Mouse (Mus musculus): ENCODE data around the gene Ak2.

The Ak2 gene

DNA sequence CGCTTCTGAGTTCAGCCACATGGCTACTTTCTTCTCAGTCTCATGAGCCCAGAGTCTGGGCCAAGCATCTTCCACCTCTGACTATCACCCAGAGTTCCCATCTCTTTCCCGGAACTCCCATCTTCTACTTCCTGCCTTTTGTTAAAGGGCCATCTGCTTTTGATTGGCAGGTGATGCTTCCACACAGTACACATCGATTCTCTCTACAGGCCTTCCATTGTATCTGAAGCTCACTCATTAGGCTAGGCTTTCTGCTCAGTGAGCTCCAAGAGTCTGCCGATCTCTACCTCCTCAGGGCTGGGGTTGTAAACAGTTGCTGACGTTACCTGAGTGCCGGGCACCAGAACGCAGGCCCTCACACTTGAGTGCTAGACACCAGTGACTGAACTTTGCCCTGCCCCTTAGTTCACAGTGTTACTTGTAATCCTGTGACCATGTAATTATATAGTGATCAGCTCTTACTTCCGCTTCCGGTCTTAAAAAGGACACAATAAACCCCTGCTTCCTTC, at the start of gene Ak2:
TSS of gene Ak2 (plus strand) at position 459 of the 509 bp plus-strand sequence.
- DNase-seq: no peak

DNA sequence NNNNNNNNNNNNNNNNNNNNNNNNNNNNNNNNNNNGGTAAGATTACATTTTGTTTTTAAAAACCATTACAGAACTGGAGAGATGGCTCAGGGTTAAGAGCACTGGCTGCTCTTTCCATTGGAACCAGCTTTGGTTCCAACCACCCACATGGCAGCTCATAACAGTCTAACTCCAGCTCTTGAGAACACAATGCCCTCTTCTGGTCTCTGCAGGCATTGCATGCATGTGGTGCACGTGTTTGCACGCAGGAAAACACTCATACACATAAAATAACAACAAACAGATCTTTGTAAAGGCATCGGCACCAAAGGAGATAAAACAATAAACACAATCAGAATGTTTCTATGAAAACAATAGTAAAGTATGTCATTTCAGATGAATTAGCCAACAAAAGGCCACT, 49.4 kb upstream of the Ak2 start:
- no peak for DNase-seq

DNA sequence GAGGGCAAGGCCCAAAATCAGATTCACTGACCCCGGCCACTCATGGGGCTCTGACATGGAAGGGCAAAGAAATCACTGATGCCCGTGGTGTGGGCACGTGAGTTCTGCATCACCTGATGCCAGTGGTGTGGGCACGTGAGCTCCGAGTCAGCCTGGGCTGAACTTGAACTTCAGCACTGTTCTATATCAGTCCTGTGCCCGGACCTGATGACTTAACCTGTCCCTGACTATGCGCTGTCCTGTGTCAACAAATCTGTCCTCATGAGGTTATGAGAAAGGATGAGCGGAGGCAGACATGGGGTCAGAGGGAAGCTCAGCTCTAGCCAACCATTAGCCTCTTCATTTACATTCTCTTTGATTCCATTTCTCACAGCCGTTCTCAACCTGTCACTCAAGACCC, 45.0 kb upstream of the Ak2 start:
- no peak for DNase-seq

DNA sequence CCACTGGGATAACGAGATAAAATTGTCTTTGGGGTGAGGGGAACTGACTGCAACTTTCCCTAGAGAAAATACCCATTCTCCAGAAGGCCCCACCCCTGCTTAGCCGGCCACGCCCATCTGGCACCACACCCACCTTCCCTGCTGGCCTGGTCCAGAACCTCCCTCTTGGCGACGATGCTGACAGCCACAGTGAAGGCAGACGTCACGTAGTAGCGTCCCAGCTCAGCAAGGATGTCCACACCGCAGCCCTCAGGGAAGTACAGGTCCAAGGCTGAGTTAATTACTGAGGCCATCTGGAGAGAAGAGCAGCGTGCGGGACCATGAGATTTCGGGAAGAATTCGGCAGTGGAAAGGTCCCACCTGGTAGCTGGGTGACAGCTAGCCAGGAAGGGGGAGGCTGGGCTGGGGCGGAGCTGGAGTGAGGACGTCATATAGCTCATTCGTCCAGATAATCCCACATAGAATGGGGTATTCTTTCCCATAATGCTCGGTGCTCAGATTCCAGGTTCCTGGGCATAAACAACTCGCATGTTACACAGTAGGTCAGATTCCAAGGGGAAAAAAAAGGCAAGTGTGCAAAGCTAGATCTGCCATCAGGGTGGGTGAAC, 44.3 kb upstream of the Ak2 start:
- DNase-seq: no peak

DNA sequence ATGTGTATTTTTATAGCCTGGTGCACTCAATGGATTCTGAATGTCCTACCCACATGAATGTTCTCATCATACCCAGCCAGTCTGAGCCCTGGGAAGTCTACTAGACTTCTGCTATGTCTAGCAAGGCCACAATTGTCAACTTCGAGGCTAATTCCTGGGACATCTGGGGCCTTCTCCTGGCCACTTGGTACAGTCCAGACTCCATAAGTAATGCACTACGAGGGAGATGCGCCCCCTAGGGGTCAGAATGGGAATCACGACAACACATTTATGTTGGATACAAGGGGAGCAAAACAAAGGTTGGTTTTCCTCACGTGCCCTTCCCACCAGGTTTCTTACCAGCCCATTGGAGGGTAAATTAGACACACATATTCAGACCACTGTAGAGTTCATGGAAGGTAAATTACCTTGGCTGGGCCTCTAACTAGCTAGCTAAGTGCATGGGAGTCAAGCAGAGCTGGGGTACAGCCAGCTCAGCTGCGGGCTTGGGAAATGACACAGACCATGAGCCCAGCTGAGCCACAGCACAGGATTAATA, 43.6 kb upstream of the Ak2 start:
- peak; percentile 60 for DNase-seq

DNA sequence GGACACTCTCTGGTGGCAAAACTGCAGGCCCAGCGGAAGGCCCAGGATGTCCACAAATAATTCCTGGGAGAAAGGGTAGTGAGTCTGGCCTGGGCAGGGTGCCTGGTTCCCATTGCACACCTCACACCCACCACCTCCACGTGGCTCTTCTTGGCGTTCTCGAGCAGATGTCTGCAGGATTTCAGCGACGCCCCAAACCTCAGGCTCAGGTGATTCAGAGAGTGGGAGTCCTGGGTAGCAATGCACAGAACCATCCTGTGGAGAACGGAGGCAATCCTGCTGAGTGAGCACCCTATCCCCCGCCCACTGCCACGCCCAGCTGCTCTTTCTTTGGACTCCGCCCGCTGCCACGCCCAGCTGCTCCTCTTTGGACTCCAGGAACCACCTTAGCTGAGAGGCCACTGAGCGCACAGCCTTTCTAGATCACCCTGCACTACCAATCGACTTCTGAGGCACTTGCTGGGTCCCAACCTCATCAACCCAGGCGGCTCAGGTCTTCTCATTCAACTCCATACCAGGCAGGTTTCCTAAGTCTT, 42.2 kb upstream of the Ak2 start:
- no peak for DNase-seq

DNA sequence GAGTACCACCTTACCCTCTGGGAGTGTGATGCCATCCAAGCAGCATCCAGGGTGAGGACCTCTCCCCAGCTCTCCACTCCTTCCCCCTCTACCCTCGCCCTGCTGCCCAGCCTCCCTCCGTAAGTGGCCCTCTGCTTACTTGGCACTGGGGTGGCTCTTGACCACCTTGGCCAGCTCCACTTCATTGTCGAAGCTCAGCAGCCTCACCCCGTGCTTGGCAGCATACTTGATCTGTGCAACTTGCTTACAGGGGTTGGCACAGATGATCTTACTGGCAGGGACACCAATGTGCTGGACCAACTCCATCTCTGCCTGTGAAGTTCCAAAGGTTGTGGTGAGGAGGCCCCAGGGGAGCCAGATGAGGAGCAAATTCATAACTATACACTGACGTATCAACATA, 41.3 kb upstream of the Ak2 start:
- DNase-seq: no peak

DNA sequence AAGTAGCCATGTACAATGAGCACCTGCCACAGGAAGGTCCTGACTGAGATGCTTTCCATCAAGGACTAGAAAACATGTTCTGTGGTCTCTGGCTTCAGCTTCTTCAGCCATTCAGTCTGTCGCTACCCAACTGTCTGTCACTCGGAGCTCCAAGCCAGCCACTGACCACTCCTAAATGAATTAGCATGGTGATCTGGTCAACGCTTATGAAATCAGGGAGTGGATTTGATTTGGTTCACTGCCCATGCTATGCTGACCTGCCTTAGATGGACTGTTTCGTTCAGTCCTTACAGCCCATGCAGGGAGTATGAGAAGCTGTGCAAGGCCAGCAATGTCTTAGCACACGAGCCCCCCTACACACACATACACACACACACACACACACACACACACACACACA, 37.9 kb upstream of the Ak2 start:
- DNase-seq: no peak

DNA sequence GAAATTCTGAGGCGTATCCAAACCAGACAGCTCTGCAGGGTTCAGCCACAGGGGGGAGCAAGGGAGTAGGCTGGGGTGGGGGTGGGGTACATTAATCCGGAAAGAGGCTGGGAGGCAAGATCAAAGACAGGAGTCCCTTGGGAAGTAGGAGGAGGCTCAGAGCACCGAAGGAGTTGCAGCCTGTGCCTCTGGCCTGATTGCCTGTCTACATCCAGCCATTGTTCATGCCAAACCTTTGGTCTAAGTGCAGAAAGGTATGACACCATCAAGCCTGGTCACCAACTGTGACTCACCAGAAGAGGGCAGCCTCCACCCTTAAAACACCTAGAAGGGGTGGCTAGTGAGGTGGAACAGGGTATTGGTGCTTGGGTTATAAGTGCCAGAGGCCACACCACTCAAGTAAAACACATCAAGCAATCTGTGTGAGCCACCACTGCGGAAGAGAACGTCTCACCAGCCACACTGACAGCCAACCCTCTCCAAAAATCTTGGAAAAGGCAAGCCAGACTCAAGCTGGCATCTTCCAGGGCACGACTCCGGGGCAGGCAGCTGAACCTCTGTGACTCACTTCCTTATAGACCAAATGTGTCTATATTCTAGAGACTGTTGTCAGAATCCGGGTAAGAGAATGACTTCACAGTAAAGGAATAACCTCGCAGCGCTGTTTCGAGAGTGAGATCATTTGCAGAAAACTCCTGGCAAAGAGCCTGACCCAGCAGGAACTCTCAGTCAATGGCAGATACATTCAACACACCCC, 34.4 kb upstream of the Ak2 start:
- peak; percentile 48 for DNase-seq

DNA sequence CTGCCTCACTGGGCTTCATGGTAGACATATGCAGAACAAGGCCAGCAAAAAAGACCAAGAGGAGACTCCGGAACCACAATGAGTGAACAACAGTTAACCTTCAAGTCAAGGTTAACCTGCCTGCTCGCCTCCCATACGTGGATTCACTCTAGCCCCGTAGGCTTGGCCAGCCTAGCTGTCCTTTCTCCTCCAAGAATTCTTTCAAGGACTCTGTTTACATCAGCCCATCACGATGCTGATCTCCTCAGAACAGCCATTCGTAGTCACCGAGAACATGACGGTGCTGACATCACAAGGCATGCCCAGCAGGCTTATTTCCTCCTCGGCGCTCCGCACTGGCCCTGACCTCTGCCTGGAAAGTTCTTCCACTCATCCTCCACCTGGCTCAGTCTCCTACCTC, 33.6 kb upstream of the Ak2 start:
- no peak for DNase-seq

DNA sequence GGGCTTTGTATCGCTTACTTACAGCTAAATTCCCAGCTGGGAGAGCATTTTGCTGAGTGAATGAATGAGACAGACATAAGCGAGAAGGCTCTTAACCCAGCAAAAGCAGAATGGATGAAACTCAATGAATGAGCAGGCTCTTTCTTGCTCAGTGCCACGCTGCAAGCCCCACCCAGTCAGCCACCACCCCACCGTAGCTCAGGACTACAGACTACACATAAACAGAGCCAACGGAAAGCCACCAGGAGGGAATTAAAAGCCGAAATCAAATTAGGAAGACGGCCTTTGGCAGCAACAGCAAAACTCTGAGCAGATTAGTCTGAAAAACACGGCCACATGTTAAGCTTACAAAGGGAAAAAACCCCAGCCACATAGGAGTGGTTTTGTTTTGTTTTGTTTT, 32.9 kb upstream of the Ak2 start:
- no peak for DNase-seq

DNA sequence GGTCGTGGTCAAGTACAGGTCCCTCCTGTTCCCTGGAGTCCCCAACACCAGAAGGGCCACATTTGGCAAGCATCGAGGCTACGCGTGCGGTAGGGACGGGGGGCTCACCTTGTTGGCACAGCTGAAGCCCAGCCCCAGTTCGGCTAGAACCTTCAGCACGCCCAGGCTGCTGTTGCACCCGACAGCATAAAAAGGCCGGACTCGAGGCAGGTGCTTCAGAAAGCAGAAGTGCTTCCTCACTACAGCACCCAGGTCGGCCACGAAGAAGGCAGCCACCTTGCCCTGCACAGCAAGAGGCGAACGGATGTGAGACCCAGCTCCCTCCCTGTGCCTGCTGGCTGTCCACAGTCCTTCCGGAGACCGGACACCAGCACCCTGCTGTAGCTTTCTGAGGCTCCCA, 32.1 kb upstream of the Ak2 start:
- no peak for DNase-seq

DNA sequence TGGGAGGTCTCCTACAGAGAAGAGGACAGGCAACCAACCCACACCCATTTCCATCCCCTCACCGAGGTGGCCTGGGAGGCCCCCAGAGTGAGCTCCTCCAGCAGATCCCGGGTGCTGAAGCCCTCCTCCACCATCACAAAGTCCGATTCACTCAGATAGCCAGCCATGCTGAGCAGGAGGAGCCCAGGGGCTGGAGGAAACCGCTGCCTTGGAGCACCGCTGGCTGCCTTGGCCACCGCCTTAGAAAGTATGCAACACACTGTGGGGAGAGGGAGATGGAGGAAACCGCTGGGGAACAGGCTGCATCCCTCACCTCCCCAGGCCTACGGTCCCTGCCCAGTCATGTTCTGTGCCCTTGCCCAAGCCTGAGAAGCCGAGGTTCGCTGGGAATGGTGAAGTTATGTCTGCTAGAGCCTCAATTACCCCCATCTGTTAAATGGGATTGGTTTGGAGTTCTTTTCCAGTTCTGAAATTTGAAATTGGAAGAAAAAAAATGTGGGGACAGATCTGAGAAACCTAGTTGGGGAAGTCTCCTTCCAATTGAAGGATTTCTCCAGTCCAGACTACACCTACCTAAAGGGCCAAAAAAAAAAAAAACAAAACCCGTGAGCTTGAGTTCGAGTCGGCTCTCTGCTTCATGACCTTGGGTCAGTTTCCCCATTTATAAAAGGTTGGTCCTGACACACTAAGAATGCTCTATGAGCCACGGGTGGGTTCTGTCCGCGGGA, 30.3 kb upstream of the Ak2 start:
- no peak for DNase-seq

DNA sequence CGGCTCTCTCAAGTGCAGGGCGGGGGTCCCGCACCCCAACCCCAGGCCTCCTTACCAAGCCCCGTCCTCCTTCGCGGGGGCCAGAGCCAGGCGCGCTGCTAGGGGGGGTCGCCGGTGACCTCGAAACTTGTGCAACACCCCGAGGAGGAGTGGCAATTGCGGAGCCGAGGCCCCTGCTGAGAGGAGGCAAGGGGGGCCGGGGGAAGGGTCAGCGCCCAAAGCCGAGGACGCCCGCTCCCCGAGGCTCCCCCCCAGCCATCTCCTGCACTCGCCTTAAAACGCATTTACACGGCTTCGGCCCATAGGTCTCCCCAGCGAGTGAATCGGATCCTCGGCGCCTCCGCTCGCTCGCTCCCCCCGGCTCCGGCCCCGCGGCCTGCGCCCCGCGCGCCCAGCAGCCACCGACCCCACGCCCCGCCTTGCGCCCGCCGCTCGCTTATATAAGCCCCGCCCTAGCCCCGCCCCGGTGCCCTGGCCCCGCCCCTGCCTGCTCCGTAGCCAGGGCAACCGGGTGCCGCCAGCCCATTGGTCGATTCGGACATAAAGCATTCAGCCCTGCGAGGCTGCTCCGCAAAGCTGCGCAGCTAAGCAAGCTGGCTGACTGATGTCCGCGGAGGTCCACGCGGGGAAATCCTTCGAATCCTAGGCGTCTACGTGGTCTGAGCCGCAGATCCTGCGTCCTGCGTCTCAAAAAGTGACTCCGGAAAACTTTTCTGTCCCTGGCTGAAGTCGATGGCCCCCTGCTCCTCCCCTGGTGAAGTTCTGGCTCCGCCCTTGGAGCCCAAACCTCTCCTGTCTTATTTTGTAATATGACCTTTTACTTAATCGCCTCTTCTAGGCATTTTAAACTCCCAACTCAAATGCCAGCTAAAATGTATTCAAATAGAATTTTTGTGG, 29.5 kb upstream of the Ak2 start, which contains the start of gene Azin2:
TSS of gene Azin2 (minus strand) at position 414 of the 897 bp plus-strand sequence.
- DNase-seq: peak; percentile 90

DNA sequence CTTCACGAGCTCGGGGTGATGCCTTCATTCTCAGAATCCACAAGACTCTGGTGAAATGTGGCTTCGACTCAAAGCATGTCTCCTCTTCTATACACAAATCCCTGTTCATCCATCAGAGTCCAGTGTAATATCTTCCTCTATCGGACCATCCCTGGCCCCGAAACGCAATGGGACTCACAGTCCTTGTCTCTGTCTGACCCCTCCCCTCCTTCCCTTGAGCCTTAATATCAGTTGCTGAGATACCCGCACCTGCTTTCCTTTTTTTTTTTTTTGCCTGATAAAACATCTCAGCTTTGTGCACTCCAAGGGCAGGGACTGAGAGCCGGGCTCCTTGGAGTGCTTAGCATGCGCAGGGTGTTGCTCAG, 28.9 kb upstream of the Ak2 start:
- DNase-seq: no peak

DNA sequence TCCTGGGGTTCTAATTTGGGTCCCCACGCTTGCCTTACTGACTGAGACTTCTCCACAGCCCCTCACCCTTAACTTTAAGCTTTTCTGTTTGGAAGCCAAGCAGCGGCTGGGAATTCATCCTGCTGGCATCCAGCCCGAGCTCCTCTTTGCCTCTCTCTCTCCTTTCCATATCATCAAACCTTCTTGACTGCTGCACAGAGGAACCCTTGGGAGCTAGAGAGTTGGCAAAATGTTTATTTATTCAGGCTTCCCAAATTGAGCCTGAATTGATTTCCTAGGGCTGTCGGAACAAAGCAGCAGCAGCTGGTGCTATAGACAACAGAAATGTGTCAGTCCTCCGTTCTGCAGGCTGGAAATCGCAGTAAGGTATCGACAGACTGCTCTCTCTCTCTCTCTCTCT, 25.0 kb upstream of the Ak2 start:
- DNase-seq: no peak

DNA sequence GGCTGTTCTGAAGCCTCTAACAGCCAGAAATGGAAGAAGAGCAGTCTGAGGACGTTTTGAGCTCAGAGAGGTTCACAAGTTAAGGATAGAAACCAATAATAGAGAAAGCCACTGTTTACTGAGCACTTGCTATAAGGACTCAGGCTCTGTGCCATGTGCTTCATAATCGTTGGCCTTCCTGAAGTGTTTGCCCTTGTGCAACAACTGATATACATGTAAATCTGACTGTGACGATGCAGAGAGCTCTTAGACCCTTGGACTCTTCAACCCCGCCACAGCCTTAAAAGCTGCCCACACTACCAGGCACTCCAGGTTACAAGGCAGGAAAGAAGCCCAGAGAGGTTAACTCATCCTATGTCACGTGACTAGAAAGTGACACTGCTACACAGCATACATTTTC, 22.7 kb upstream of the Ak2 start:
- no peak for DNase-seq

DNA sequence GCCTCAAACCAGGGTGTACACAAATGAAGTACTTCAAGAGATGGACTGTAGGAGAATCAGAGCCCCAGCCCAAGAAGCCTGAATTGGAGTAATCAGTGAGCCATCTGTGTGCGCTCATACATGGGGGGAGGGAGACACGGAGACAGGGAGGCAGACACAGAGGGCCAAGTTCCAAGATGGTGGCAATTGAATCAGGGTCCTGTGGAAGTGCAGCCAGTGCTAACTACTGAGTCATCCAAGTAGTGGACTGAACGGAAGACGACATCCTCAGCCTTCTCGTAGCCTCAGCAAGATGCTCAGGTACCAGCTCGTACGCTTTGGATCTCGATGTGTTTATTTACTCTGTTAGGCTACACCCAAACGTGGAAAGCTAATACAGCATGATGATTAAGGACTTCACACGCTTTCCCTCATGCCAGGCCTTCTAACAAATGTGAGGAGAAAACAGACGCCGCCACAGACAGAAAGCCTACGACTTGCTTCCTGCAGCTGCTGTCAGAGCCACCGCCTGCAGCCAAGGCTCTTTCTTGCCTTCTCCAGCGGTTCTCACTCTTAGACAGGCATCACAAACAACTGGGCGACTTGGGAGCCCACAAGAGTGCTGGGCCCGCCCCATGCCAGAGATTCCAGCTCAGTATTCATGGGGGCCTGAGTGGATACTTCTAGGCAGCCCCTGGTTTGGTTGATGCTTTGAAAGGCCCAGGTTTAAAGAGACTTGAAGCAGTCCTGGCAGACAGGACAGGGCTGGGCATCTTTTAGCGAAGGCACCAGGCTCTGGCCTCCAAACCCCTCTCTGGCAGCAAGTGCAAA, 21.9 kb upstream of the Ak2 start:
- no peak for DNase-seq

DNA sequence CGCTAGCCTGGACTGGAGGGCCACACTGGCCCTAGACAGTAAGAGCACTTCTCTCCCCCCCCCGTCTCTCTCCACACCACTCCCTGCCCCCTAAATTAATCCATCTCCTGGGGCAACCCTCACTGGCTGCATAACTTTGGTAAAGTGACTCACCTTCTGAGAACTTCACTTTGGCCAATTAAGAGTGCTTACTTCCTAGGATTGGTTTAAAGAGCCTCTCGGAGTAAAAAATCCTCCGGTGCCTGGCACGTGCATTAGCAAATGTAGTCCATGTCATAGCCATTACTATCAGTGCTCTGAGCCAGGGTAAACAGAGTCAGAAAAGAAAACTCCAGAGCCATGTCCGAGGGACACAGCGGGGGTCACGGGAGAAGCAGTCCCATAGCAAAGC, 21.3 kb upstream of the Ak2 start:
- no peak for DNase-seq

DNA sequence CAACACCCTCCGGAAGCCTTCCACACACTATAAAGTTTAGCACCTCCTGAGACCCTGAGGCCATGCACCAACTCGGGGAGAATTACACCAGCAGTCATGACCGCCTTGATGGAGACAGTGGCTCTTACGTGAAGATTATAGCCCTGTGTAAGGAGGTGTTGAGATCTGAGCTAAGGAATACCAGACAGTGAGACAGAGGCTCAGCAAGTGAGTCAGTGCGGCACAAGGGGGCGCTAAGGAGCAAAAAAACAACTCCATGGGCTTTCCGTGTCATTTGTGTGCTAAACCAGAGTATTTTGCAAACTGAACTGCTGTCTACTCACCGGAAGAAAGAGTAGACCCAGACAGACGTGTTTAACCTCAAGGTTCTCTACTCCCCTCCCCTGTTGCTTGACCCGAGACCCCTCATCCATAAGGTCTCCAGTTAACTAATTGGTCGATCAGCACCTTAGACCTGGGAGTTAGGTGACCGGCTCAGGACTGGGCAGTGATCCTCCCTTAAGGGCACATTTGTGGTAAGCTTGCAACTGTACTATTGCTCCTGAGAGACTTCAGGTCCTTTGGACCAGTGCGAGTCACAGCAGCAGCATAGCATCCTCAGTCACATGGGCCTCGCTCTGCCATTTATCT, 20.6 kb upstream of the Ak2 start:
- peak; percentile 79 for DNase-seq

DNA sequence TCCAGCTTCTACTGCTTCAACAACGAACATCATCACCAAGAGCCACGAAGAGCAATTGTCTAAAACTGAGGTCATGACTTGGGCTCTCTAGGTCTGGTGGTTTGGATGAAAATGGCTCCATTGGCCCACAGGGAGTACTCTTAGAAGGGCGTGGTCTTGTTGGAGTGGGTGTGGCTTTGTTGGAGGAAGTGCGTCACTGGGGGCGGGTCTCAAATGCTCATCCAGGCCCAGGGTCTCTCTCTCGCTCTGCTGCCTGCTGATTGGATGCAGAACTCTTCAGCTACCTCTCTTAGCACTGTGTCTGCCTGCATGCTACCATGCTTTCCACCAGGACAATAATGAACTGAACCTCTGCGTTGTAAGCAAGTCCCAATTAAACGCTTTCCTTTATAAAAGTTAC, 17.1 kb upstream of the Ak2 start:
- no peak for DNase-seq
